Mouse (Mus musculus) heart, adult 2 months (tissue): ENCODE measurements at regions not wholly inside any gene's neighbourhood (a gene's known extent, or its start where the extent isn't known, plus 50 kb on each side); places are given as distances from the start of the nearest gene placed in this dataset.

ENCODE experiments used
- CTCF ChIP-seq: fragments of 200-600 bp; IDR thresholded peaks from 2 replicates; pipeline ENCODE4 v1.8.1; 2022; ENCODE audit warnings: antibody characterized with exemption, mild to moderate bottlenecking, moderate library complexity
- EP300 ChIP-seq: fragments of 200-500 bp; IDR thresholded peaks from 2 replicates; pipeline ENCODE4 v1.6.1; 2011; ENCODE audit warnings: low read depth, low read length, control low read depth; ENCODE audit not compliant: insufficient read depth
- POLR2A ChIP-seq: fragments of 200-500 bp; IDR thresholded peaks from 2 replicates; pipeline ENCODE4 v1.6.1; 2011; ENCODE audit warnings: mild to moderate bottlenecking, low read depth, low read length, control low read depth; ENCODE audit not compliant: insufficient read depth

DNA sequence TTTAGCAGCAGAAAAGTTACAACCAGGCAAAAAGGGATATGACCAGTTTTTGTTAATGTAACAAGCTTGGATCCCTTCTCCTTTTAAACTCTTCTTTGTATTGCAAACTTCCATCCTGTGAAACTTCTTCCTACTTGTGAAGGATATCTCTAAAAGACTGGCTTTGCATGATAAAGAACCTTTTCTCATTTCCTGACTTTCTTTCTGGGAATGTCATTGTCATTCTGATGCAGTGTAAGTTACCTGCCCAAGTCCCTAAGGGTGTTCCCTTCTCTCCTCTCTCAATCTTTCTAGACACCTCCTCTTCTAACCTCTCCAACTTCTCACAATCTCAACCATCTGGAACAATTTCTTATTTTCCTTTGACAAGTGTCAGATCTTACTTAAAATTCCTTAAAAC, 874.0 kb upstream of the Mms22l start:
- TF ChIP-seq CTCF (no peak), POLR2A (no peak), EP300 (no peak)
